Mouse (Mus musculus) embryo, embryonic 10.5 days (tissue): ENCODE results near the gene Acyp1.
"Not testable (repeated sequence)": the region's sequence is repeated elsewhere in the genome, so short reads cannot be mapped to it uniquely, and the experiment has no call there.

ENCODE experiments used
- DNase-seq: peaks from one replicate; pipeline ENCODE4 v3.0.0-alpha.2; 2015; ENCODE audit warnings: low spot score

Acyp1 gene

GRCm38 (mm10) chr12:85281756-85282155 lies 6.5 kb downstream of the Acyp1 start:
- not testable (repeated sequence) for DNase-seq

DNA sequence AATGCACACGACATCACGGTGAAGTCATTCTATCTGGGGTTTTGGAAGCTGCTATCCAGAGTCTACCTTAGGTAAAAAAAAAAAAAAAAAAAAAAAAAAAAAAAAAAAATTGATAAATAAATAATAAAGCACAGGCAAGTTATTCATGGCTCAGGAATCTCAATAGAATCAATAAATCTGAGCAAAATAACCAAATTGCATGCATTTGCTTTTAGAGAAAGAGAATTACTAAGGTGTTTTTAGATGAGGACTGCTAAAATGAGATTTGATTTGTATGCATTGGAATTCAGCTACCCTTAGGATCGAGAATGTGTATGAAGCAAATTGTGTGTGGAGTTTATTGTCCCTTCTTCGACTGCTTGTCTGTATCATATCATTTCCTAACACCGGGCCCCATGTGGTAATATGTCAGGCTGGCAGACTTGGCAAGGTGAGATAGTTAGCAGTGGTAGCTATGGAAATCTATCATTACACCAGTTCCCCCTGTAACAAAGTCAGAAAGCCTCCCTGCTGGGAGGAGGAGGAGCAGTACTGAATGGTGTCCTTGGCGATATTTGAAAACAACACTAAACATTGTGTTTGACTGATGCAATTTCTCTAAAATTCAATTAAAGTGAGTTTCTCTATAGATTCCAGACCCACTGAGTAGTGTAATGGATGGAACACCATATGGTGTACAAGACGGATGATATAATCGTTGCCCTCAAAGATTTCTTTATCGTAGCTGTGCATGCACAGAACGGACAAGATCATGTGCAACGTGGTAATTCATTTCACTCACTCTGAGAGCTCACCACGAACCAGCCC lies 7.2 kb downstream of the Acyp1 start:
- no peak for DNase-seq

- peak; percentile 100 for DNase-seq
Observed at GRCm38 (mm10) chr12:85280105-85280844, 8.0 kb downstream of the Acyp1 start.

DNA sequence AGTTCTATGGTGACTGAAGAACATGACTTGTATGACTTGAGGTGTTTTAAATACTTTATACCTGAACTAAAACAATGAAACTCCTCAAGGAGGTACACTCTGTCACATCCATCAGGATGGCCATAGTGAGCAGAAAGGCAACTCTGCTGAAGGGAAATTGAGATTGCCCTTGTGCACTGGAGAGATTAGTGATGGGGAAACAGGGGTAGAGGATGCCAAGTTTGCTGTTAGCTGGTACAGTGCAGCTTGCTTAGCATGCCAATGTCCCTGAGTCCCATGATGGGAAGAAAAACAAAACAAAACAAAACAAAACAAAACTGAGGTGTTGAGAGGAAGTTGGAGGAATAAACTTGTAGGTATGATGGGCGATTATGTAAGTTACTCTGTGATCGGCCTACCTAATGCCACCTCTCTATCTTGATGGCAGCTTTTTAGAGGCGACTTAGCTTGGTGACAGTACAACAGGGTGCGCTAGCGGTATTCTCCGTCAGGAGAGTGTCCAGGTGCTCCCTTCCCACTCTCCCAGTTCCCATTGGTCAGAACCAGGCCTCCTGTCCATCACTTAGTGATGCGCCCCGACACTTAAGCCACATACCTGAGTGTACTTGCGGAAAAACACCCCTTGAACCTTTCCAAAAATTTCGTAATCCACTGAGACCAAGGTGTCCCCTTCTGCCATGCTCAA lies 8.7 kb downstream of the Acyp1 start:
- no peak for DNase-seq

DNA sequence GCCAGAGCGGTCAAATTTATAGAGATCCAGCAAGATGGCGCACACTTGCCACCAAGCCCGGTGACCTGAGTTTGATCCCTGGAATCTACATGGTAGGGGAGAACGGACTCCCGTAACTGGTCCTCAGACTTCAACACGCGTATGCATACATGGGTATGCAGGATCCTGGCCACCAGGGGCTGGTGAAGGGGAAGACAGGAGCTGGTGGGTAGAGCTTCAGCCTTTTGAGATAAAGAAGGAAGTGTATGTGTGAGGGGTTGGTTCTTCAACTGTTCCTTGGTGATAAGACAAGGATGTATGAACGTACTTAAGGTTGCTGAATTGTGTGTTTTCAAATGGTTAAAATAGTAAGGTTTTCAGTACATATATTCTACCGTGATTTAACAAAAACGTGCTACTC lies 9.3 kb downstream of the Acyp1 start:
- DNase-seq = no peak

DNA sequence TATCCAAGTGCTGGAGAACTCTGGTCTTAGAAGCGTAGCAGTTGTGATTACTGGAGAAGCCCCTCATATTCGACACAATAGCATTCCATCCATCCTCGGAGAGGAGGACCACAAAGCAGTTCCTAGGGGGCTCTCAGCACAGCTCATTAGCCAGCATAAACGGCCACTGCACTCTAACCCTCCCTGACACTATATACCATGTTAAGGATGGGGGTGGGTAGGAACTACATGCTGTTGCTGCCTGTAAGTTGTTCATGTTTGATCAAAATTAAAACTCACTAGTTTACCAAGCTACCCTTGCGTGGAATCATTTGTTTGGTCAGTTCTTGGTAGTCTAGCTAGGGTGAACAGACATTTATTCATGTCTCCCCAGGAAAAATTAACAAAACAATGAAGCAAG lies 12.0 kb downstream of the Acyp1 start:
- DNase-seq = no peak

DNA sequence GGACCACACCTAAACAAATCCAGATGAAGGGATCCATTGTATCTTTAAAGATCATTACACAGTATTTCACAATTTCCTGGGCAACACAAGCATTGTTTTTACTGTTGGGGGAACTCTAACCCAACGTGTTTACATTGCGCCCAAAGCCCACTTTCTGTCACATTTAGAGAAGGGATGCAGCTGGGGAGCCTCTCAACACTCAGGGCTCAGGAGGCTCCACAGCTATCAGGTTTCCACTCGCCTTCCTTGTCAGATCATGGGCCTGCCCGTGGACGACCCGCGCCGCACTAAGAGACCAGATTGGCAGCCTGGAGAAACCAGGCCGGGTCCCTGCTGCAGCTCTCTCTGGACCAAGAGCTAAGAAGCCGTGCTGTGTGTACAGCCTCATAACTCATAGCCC lies 14.7 kb downstream of the Acyp1 start:
- peak; percentile 45 for DNase-seq

GRCm38 (mm10) chr12:85271843-85272206 lies 16.4 kb downstream of the Acyp1 start:
- DNase-seq = no peak

DNA sequence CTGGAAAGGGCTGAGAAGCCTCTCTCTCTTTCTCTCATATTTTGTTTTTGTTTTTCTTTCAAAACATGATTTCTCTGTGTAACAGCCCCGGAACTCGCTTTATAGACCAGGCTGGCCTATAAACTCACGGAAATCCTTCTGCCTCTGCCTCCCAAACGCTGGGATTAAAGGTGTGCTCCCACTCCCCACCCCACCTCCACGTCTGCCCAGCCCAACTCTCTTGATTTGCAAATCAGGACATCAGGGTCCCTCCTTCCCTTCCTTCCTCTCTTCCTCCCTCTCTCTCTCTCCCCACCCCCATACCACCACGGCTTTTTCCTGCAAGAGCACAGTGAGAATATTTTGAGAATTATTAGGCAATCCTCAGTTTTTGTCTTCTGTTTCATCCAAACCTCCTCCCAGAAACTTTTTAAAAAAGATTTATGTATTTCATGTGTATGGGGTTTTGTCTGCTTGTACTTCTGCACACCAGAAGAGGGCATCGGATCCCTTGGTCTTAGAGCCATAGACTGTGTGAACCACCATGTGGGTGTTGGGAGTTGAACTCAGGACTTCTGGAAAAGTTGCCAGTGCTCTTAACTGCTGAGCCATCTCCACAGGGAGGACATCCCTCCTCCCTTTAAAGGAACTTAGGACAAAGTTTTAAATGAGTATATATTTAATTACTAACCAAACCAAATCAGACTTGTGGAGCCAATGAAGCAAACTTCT lies 17.0 kb downstream of the Acyp1 start:
- no peak for DNase-seq

- peak; percentile 91 for DNase-seq
Observed at GRCm38 (mm10) chr12:85270319-85270718, 17.9 kb downstream of the Acyp1 start, which contains the start of gene Mlh3. Gene Mlh3, minus strand, starts transcription at chr12:85270599.

- no peak for DNase-seq
Observed at GRCm38 (mm10) chr12:85269821-85270220, 18.4 kb downstream of the Acyp1 start.

DNA sequence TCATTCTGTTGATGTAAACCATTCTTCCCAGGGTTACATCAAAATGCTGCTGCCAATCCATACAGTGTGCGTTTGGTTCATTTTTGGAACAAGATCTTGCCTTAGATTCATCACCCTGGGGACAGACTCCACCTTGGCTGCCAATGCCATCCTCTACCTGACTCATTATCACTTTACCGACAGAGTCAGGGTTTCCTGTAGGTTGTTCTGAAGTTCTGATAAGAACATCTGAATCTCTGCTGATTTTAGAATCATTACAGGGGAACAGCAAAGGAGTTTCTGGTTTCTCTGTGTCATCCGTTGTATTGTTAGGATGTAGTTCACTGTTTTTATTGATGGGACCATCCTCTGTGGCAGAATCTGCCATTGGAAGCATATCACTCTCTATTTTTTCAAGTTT lies 22.0 kb downstream of the Acyp1 start:
- DNase-seq = no peak

GRCm38 (mm10) chr12:85264940-85265339 lies 23.3 kb downstream of the Acyp1 start:
- peak; percentile 75 for DNase-seq

DNA sequence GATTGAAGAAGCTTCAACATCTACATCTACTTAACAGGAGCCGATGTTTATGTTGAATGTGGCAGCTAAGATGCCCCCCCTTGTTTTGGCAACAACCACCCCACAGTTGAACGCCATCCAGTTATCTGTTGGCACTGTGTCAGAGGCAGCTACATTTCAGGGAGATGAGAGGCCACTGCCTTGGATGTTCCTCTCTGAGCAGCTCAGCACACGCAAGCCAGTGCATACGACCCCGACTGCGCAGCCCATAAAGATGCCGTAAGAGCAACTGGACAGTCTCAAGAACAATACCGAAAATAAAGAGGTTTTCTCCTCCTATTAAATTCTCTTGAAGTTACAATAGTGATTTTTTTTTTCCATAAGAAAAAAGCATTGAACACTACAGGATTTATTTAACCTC lies 23.7 kb downstream of the Acyp1 start:
- no peak for DNase-seq

GRCm38 (mm10) chr12:85263190-85263589 lies 25.0 kb downstream of the Acyp1 start:
- no peak for DNase-seq

DNA sequence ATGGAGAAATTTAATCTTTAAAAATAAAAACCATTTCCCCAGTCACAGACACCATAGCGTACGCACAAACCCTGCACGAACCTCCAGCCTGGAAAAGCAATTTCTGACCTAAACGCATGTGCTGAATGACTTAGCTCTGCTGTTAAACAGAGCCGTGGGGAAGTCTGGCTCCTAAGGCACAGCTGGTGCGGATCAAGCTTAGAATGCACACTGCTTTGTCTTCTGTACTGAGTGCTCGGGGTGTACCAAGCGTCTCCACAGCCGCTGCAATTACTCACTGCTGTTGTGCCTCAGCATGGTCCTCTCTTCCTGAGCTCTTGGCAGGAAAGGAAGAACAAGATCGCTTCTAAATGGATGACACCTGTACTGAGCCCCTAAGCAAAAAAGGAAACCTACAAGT lies 25.7 kb downstream of the Acyp1 start:
- DNase-seq = peak; percentile 79

DNA sequence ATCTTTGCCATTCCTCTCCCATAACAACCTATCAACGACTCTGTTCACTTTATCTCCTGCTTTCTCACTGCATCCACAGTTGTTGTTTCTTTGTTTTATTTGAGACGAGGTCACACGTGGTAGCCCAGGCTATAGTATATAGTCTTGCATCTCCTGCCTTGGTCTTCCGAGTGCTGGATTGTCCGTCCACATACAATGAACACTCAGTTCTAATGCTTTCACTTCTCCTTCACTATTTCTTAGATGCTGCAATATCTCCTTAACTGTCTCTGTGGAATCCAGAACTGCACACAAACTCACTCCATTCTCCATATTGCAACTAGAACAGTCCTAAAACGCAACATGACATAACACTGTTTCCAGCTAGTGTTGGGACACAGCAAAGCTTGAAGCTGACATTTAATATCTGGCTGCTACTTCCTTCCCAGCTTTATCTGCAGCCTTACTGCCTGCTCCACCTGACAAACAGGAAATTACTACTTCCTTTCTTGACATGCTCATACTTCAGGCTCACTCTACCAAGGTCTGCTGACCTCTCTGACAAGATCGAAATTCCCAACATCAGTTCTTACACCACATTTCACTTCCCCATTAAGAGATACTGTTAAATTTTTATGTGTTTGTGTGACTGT lies 31.1 kb downstream of the Acyp1 start:
- DNase-seq = no peak

GRCm38 (mm10) chr12:85256074-85256751 lies 32.0 kb downstream of the Acyp1 start:
- no peak for DNase-seq

- no peak for DNase-seq
Observed at GRCm38 (mm10) chr12:85252083-85252482, 36.2 kb downstream of the Acyp1 start.

- DNase-seq = no peak
Observed at GRCm38 (mm10) chr12:85237553-85237952, 50.7 kb downstream of the Acyp1 start.
